Mouse (Mus musculus) midbrain, embryonic 15.5 days (tissue): ENCODE measurements around the gene Asxl1. TPM values are rescaled to one million over a fixed set of nuclear protein-coding genes. Genes with fewer than 3 reads are reported as not detected.

ENCODE experiments used
- ATAC-seq: fragments of 200-750 bp; cut with Nextera tagmentation; replicated peaks from 2 replicates; pipeline ENCODE4 v1.8.0; 2017; ENCODE audit warnings: moderate TSS enrichment
- H3K27ac ChIP-seq: fragments of 300-500 bp; sonication (generic); 2 replicates; pipeline ENCODE4 v1.5.1; 2015; ENCODE audit warnings: mild to moderate bottlenecking, inconsistent platforms
- H3K27me3 ChIP-seq: fragments of 300-500 bp; sonication (generic); replicated peaks from 2 replicates; pipeline ENCODE4 v1.6.1; 2015; ENCODE audit warnings: inconsistent platforms
- H3K36me3 ChIP-seq: fragments of 300-500 bp; sonication (generic); replicated peaks from 2 replicates; pipeline ENCODE4 v1.6.1; 2015; ENCODE audit warnings: inconsistent platforms
- H3K4me1 ChIP-seq: fragments of 300-500 bp; sonication (generic); 2 replicates; pipeline ENCODE4 v1.6.1; 2015; ENCODE audit warnings: inconsistent platforms
- H3K4me2 ChIP-seq: fragments of 300-500 bp; sonication (generic); 2 replicates; pipeline ENCODE4 v1.6.1; 2015; ENCODE audit warnings: inconsistent platforms, mild to moderate bottlenecking, moderate library complexity
- H3K4me3 ChIP-seq: fragments of 300-500 bp; sonication (generic); 2 replicates; pipeline ENCODE4 v1.5.1; 2015; ENCODE audit warnings: mild to moderate bottlenecking, inconsistent platforms
- H3K9ac ChIP-seq: fragments of 300-500 bp; sonication (generic); 2 replicates; pipeline ENCODE4 v1.6.1; 2015; ENCODE audit warnings: mild to moderate bottlenecking, inconsistent platforms
- H3K9me3 ChIP-seq: fragments of 300-500 bp; sonication (generic); 2 replicates; pipeline ENCODE4 v1.6.1; 2016; ENCODE audit warnings: inconsistent platforms
- WGBS: fragments of 180-500 bp; shearing (Covaris S2); methylation state at CpG from one replicate; pipeline ENCODE4 v1.1.7; 2015; ENCODE audit warnings: mixed read lengths; 5-methylcytosine and 5-hydroxymethylcytosine counted together
- polyA plus RNA-seq: library from polyadenylated mRNA; unstranded; fragments of >200 nt; fragmentation: Nextera tagmentation; extraction: Ambion mirVana; gene quantifications from 2 replicates; pipeline ENCODE4 v1.2.1, GENCODE M21; 2015

The Asxl1 gene
- polyA plus RNA-seq, 1 experiment from 2014 or later, result 14.9 TPM

DNA sequence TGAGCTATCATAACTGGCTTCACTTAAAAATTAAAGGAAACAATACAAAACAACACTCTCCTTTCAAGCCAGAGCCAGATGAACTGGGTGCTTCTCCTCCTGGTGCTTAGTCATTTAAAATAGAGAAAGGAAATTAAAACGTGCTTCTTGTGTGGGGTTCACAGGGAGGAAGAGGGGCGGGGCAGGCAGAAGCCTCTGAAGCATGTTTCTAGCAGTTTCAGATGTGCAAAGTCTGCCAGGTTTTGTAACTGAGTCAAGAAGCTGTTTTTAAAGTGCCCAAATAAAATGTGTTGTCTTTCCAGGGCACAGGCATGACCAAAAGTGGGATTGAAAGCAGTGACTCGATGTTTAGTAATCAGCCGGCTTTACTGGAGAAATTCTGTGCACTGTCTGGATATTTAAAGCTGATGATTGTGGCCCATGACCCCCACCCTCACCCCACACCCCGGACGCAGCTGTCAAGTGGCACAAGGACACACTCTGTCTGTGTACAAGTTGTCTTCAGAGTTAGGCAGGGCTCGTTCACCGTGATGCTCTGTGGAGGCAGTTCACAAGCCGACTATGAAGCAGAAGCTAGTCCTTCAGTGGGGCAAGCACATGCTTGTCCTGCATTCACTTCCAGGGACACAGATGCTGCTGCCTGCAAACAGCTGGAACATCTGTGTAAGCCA, 19.8 kb upstream of the Asxl1 start:
- H3K27me3 ChIP-seq, result no peaks in the 10 kb centered on the region
- H3K9me3 ChIP-seq, result no peaks in the 10 kb centered on the region
- H3K4me1 ChIP-seq, result no peaks in the 10 kb centered on the region
- no peak overlapping the region for H3K9ac ChIP-seq
- H3K4me3 ChIP-seq, result no peak overlapping the region
- peaks cover 53% of the 10 kb centered on the region for H3K36me3 ChIP-seq
- H3K4me2 ChIP-seq, result no peak overlapping the region
- no peak overlapping the region for H3K27ac ChIP-seq
- ATAC-seq, result no peak
- 89% methylated on average over 9 of the region's 9 CpGs for WGBS

DNA sequence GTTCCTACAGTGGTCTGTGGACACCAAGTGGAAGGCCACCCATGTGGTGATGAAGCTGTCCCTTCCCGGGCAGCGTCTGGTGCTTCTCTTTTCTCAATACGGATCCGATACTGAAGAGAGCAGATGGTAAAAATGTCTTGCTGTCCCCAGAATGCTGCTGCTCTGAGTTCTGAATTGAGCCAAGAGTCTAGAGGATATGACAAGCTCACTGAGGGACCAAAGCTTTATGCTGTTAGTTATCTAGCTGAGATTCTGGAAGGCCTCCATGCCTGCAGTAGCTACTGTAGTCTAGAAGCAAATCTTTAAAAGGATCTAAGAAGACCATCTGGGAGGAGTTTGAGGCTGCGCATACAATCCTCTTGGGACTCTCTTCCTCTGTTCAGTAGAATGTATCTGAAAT, 13.4 kb upstream of the Asxl1 start:
- no peak overlapping the region for H3K9ac ChIP-seq
- no peaks in the 10 kb centered on the region for H3K9me3 ChIP-seq
- H3K4me3 ChIP-seq, result no peak overlapping the region
- 97% methylated on average over 5 of the region's 5 CpGs for WGBS
- no peak overlapping the region for H3K27ac ChIP-seq
- H3K36me3 ChIP-seq, result peaks cover 29% of the 10 kb centered on the region
- H3K4me1 ChIP-seq, result no peaks in the 10 kb centered on the region
- H3K4me2 ChIP-seq, result no peak overlapping the region
- no peaks in the 10 kb centered on the region for H3K27me3 ChIP-seq
- no peak for ATAC-seq

- no peak overlapping the region for H3K4me3 ChIP-seq
- H3K36me3 ChIP-seq, result peaks cover 29% of the 10 kb centered on the region
- WGBS, result 98% methylated on average over 3 of the region's 3 CpGs
- no peak overlapping the region for H3K9ac ChIP-seq
- H3K27me3 ChIP-seq, result no peaks in the 10 kb centered on the region
- no peaks in the 10 kb centered on the region for H3K9me3 ChIP-seq
- no peak overlapping the region for H3K4me2 ChIP-seq
- no peak for ATAC-seq
- no peak overlapping the region for H3K27ac ChIP-seq
- H3K4me1 ChIP-seq, result no peaks in the 10 kb centered on the region
Observed at GRCm38 (mm10) chr2:153332981-153333380, 12.6 kb upstream of the Asxl1 start.

DNA sequence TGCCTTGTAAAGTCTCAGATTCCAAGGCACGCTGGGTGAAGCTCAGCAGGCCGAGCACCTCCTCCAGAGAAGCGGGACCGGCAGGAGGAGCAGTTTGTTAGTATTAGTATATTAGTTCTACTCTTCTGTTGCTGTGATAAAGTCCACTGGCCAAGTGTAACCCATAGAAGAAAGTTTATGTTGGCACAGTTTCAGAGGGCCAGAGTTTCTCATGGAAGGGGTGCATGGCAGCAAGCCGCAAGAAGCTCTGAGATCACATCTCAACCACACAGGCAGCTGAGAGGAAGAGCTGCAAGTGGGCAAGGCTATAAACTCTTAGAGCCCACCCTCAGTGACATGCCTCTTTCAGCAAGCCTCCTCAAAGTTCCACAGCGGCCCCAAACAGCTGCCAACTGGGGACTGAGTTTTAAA, 11.8 kb upstream of the Asxl1 start:
- ATAC-seq, result no peak
- no peaks in the 10 kb centered on the region for H3K27me3 ChIP-seq
- H3K36me3 ChIP-seq, result peaks cover 29% of the 10 kb centered on the region
- H3K4me3 ChIP-seq, result no peak overlapping the region
- WGBS, result 91% methylated on average over 6 of the region's 6 CpGs
- no peaks in the 10 kb centered on the region for H3K4me1 ChIP-seq
- no peak overlapping the region for H3K9ac ChIP-seq
- no peaks in the 10 kb centered on the region for H3K9me3 ChIP-seq
- H3K4me2 ChIP-seq, result no peak overlapping the region
- H3K27ac ChIP-seq, result no peak overlapping the region

DNA sequence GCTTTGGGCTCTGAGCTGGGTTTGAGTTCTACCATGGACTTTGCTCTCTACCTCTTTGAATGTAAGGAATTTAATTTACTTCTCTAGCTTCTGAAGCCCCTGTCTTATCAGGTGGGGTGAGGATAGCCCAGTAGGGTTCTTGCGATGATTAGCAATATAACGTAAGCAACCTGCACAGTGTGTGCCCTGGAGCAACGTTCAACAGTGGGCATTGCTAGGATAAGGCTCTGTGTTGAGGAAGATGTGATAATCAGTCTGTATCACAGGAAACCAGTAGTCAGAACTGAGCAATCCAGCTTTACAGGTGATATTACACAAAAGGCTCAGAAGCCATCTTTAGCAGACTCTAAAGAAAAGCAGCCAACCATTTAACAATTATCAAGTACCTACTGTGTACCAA, 11.3 kb upstream of the Asxl1 start:
- Histone ChIP-seq H3K27me3 (no peaks in the 10 kb centered on the region), H3K36me3 (peaks cover 29% of the 10 kb centered on the region), H3K27ac (no peak overlapping the region), H3K9ac (no peak overlapping the region), H3K4me3 (no peak overlapping the region), H3K4me1 (no peaks in the 10 kb centered on the region), H3K4me2 (no peak overlapping the region), H3K9me3 (no peaks in the 10 kb centered on the region)
- WGBS, result 91% methylated on average over 3 of the region's 3 CpGs
- no peak for ATAC-seq

DNA sequence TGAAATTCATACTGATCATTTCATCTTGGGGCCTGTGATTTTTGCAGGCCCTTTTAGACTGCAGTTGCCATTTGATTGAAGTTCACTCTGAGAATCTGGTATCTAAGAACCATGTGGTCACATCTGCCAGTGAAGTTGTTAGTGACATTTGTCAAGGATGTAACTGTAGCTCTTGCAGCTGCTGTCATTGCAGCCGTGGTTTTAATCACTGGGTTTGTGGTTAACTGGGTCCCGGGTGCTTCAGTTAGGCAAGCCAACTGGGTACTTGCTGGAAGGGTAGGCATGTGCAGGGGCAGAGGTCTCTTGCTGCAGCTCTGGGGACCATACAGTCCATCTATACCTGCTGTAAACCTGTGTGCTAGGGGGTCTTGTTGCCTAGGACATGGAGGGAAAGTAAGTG, 9.5 kb upstream of the Asxl1 start:
- H3K27ac ChIP-seq, result no peak overlapping the region
- H3K4me2 ChIP-seq, result no peak overlapping the region
- peaks cover 16% of the 10 kb centered on the region for H3K36me3 ChIP-seq
- WGBS, result 83% methylated on average over 2 of the region's 2 CpGs
- no peak overlapping the region for H3K9ac ChIP-seq
- H3K27me3 ChIP-seq, result no peaks in the 10 kb centered on the region
- no peak overlapping the region for H3K4me3 ChIP-seq
- no peaks in the 10 kb centered on the region for H3K9me3 ChIP-seq
- H3K4me1 ChIP-seq, result no peaks in the 10 kb centered on the region
- ATAC-seq, result no peak

DNA sequence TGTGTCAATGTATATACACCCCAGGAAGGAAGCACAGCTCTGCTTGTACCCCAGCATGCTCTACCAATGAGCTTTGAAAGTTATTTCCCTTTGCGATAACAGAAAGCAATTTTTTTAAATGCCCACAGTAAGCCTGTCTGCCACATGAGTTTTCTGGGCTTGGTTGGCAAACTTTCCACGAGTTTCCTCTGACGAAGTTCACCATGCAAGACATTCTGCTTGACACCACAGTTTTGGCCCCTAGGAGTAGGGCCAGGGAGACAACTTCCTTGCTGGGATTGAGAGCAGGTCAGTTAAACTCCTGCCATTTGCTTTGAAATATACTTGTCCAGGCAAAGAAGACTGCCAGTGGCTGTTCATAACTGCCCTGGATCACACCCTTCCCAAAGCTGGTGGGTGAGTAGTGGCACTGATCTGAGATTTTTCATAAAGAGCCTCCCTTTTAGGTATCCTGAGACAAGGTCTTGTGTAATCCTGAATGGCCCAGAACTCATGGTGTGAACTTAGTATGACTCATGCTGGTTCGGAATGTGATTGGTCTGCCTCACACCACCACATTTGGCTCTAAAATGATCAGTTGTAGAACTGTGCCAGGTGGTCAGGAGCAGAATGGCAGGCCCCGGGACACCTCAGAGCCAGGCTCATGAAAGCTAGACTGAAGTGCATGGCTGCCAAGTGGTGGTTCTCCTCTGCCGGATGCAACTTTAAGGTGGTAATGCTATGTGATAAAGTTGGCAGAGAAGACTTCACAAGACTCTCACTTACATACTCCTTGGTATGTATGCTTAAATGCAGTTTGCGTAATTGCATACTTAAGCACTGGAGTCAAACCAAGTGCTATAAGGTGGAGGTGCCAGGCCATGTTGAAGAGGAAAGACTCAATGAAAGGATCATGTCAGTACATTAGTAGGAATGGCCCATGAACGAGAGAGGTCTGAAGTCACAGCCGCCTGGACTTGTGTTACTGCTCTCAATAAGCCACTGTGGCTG, 7.0 kb upstream of the Asxl1 start:
- no peaks in the 10 kb centered on the region for H3K36me3 ChIP-seq
- H3K4me1 ChIP-seq, result no peaks in the 10 kb centered on the region
- no peak for ATAC-seq
- H3K4me2 ChIP-seq, result no peak overlapping the region
- no peaks in the 10 kb centered on the region for H3K27me3 ChIP-seq
- no peak overlapping the region for H3K27ac ChIP-seq
- WGBS, result 91% methylated on average over 9 of the region's 9 CpGs
- H3K9ac ChIP-seq, result no peak overlapping the region
- H3K4me3 ChIP-seq, result no peak overlapping the region
- no peaks in the 10 kb centered on the region for H3K9me3 ChIP-seq

GRCm38 (mm10) chr2:153342166-153342565, 3.5 kb upstream of the Asxl1 start:
- Histone ChIP-seq H3K4me1 (peaks cover 11% of the 10 kb centered on the region), H3K36me3 (no peaks in the 10 kb centered on the region), H3K9me3 (no peaks in the 10 kb centered on the region), H3K27ac (no peak overlapping the region), H3K4me3 (no peak overlapping the region), H3K4me2 (no peak overlapping the region), H3K9ac (no peak overlapping the region), H3K27me3 (no peaks in the 10 kb centered on the region)
- ATAC-seq, result no peak
- 95% methylated on average over 6 of the region's 6 CpGs for WGBS

DNA sequence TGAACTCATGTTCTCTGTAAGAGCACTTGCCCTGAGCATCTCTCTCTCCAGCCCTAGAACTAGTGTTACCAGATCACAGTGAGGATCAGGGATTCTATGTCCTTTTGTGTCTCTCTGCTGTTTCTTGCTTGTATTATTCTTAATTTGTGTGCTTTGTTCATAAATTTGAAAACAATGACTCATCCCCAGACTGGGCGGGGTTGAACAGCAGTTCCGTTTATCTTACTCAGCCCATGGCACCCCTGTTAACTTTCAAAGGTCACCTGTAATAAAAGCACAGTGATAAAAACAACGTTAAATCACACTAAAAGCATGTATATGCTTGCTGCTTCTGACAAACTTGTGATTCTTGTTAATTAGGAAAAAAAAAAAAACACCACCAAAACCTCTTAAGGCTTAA, 3.0 kb upstream of the Asxl1 start:
- ATAC-seq, result no peak
- H3K27ac ChIP-seq, result no peak overlapping the region
- no peak overlapping the region for H3K4me3 ChIP-seq
- no peak overlapping the region for H3K9ac ChIP-seq
- no peaks in the 10 kb centered on the region for H3K36me3 ChIP-seq
- 91% methylated on average over 3 of the region's 3 CpGs for WGBS
- H3K9me3 ChIP-seq, result no peaks in the 10 kb centered on the region
- H3K4me1 ChIP-seq, result peaks cover 16% of the 10 kb centered on the region
- no peak overlapping the region for H3K4me2 ChIP-seq
- H3K27me3 ChIP-seq, result no peaks in the 10 kb centered on the region

- no peaks in the 10 kb centered on the region for H3K27me3 ChIP-seq
- H3K9ac ChIP-seq, result no peak overlapping the region
- H3K36me3 ChIP-seq, result no peaks in the 10 kb centered on the region
- ATAC-seq, result no peak
- no peak overlapping the region for H3K27ac ChIP-seq
- peaks cover 20% of the 10 kb centered on the region for H3K4me1 ChIP-seq
- no peak overlapping the region for H3K4me2 ChIP-seq
- H3K4me3 ChIP-seq, result no peak overlapping the region
- no peaks in the 10 kb centered on the region for H3K9me3 ChIP-seq
Observed at GRCm38 (mm10) chr2:153343191-153343590, 2.4 kb upstream of the Asxl1 start.

- no peaks in the 10 kb centered on the region for H3K36me3 ChIP-seq
- peak overlapping the region; percentile 55 for H3K4me2 ChIP-seq
- peak overlapping the region; percentile 80 for H3K27ac ChIP-seq
- H3K27me3 ChIP-seq, result no peaks in the 10 kb centered on the region
- 5% methylated on average over 11 of the region's 11 CpGs for WGBS
- H3K4me3 ChIP-seq, result peak overlapping the region; percentile 70
- peaks cover 34% of the 10 kb centered on the region for H3K4me1 ChIP-seq
- ATAC-seq, result no peak
- H3K9me3 ChIP-seq, result no peaks in the 10 kb centered on the region
- H3K9ac ChIP-seq, result peak overlapping the region; percentile 57
Observed at GRCm38 (mm10) chr2:153345071-153345453, 567 bp upstream of the Asxl1 start.

DNA sequence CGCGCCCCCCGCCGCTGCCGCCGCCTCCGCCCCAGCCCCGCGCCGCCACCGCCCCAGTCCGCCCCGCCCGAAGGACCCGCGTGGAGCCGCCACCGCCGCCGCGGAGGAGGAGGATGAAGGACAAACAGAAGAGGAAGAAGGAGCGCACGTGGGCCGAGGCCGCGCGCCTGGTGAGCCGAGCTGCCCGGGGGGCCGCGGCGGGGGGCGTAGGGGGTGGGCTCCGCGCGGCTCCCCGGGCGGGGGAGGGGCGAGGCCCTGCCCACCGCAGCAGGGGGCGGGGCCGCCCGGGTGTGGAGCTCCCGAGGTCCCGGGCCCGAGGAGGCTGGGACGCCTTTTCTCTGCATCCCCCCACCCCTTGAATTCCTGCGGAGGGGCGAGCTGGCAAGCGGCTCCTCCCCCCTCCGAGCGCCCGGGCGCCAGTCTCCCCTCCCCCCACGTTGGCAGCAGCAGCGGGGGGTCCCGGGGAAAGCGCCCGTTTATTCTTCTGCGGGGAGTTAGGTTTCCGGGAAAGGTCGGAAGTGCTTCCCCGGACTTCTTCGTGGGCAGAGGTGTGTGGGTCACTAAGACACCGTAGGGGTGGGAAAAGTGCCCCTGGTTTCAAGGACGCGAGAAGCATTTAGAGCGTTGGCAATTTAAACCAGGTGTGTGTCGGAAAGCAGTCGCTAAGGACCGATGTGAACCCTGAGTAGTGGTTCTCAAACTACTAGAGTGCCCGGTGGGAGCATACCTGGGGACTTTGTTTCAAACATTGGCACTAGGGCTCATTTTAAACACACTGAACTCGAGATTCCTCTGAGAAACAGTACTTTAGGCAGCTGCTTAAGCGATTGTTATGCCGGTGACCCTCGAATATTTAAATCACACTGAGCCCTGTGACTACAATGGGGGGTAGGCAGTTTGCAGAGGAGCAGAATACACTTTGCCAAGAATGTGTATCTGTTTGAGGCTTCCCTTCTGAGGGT, 873 bp downstream of the Asxl1 start:
- H3K9ac ChIP-seq, result peak overlapping the region; percentile 78
- H3K9me3 ChIP-seq, result no peaks in the 10 kb centered on the region
- peak; percentile 29 for ATAC-seq
- H3K4me3 ChIP-seq, result peak overlapping the region; percentile 70
- no peaks in the 10 kb centered on the region for H3K36me3 ChIP-seq
- H3K4me2 ChIP-seq, result peak overlapping the region; percentile 79
- WGBS, result under 1% methylated on average over 51 of the region's 76 CpGs
- peak overlapping the region; percentile 95 for H3K27ac ChIP-seq
- no peaks in the 10 kb centered on the region for H3K27me3 ChIP-seq
- H3K4me1 ChIP-seq, result peaks cover 48% of the 10 kb centered on the region
